Mouse (Mus musculus): ENCODE data around the gene Mrpl9. TPM values are rescaled to one million over a fixed set of nuclear protein-coding genes. Genes with fewer than 3 reads are reported as not detected.

Mrpl9 gene
- total RNA-seq, 4 experiments from 2014 or later: 29.1 to 33.8 (median 32.0) TPM

Other genes starting within 250 kb of the Mrpl9 start
- gene Gm5286, start 246.6 kb upstream of the Mrpl9 start, total RNA-seq (2022): not detected
- not detected for gene Gm4778, start 179.3 kb upstream of the Mrpl9 start, total RNA-seq (2022)
- 1 to 10 TPM; 5.5 to 7.3 (median 6.0) TPM for gene Them4, start 133.2 kb upstream of the Mrpl9 start, total RNA-seq (2022)
- gene Them5, start 101.2 kb upstream of the Mrpl9 start, total RNA-seq (2022): not detected
- gene C2cd4d, start 80.9 kb upstream of the Mrpl9 start, total RNA-seq (2022): not detected
- 100 to 1,000 TPM in 3 of 4 experiments, 10 to 100 TPM in 1; 97.2 to 109 (median 105) TPM for gene Rorc, start 70.5 kb upstream of the Mrpl9 start, total RNA-seq (2022)
- under 1 TPM; 0.29 to 0.40 (median 0.33) TPM for gene Lingo4, start 44.8 kb upstream of the Mrpl9 start, total RNA-seq (2022)
- 1 to 10 TPM; 5.3 to 6.6 (median 6.1) TPM for gene Tdrkh, start 30.0 kb upstream of the Mrpl9 start, total RNA-seq (2022)
- gene Oaz3, start 597 bp downstream of the Mrpl9 start, total RNA-seq (2022): not detected
- not detected for gene Celf3, start 35.0 kb downstream of the Mrpl9 start, total RNA-seq (2022)
- 10 to 100 TPM; 10.6 to 11.8 (median 11.3) TPM for gene Riiad1, start 37.0 kb downstream of the Mrpl9 start, total RNA-seq (2022)
- gene Snx27, start 139.4 kb downstream of the Mrpl9 start, total RNA-seq (2022): 10 to 100 TPM; 33.6 to 45.8 (median 36.6) TPM
- not detected for gene Gm10972, start 199.8 kb downstream of the Mrpl9 start, total RNA-seq (2022)
- 1 to 10 TPM in 2 of 4 experiments, under 1 TPM in 2; 0.46 to 1.7 (median 1.0) TPM for gene Tuft1, start 215.6 kb downstream of the Mrpl9 start, total RNA-seq (2022)